Mouse (Mus musculus): Measurements from ENCODE around the gene Cdc42.

Gene Cdc42

GRCm38 (mm10) chr4:137285876-137286661 lies 71.5 kb downstream of the Cdc42 start:
- no peak for DNase-seq (ENCODE audit: low spot score)

GRCm38 (mm10) chr4:137283407-137283732 lies 74.2 kb downstream of the Cdc42 start:
- DNase-seq (ENCODE audit: low spot score) = no peak

DNA sequence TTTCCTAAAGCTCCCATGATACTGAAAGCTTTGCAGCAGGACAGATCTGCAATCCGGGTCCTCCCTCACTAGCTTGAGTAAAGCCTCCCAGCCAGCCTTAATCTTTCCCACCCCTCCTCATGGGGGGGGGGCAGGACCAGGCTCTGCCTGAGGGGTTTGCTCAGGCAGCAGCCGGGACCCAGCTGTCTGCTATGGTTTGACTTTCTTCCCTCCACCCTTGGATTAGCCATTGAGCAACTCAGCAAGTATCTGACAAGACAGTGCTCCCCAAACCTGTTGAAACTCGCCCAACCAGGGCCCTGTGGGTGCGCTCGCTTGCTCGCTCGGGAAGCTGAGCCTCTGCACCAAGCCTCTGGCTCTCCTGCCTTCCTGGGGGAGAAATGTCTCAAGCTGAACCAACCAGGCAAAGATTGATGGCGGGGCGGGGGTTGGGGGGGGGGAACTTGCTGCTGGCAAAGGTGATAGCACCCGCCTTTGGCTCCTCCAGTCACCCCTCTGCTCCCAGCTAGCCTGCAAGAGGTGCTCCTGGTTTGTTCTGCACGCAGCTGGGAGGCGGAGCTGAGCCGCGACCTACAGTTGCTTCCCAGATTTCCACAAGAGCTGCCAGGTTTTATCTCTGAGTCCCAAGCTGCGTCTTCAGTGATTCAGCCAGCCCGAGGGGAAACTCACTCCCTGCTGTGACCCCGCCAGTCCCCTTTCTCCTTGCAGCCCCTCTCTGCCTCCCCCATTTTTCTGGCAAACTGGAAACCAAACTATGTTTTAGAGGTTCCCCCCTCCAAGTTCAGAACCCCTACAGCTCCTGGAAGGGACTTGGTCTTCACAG lies 74.7 kb downstream of the Cdc42 start:
- DNase-seq (ENCODE audit: low spot score) = no peak

GRCm38 (mm10) chr4:137282122-137282521 lies 75.4 kb downstream of the Cdc42 start:
- no peak for DNase-seq (ENCODE audit: low spot score)

DNA sequence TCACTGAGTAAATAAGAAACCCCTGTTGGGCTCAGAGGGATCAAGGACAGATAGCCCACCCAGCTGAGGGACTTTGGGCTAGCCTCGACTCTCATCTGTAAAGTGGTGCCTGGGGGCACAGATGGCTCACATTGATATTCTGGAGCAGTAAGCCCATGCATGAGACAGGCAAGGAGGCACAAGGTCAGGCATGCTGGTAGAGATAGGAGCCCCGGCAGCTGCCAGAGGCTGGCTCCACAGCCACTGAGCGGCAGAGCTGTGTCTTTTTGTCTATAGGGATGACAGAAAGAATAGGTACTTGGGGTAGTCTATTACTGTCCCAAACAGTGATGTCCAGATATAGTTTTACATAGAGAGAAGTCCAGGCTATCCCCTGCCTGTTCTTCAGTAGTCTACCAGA lies 76.2 kb downstream of the Cdc42 start:
- DNase-seq (ENCODE audit: low spot score) = no peak

DNA sequence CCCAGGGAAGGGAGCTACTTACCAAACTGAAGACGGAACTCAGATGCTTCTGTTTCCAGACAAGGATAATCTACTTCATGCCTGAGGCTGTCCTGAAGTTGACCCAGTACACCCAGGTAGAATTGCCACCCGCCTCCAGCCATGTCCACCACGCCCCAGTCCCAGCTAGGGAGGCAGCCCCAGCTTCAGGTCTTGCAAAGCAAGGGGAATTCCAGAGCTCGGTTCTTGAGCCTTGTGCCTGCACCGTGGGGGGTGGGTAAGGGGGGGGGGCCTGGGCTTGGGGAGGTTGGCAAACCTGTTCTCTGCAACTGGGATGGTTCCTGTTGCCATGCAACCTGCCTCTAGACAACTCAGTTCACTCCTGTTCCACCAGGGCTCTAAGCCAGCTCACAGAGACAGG lies 78.2 kb downstream of the Cdc42 start:
- DNase-seq (ENCODE audit: low spot score) = no peak

DNA sequence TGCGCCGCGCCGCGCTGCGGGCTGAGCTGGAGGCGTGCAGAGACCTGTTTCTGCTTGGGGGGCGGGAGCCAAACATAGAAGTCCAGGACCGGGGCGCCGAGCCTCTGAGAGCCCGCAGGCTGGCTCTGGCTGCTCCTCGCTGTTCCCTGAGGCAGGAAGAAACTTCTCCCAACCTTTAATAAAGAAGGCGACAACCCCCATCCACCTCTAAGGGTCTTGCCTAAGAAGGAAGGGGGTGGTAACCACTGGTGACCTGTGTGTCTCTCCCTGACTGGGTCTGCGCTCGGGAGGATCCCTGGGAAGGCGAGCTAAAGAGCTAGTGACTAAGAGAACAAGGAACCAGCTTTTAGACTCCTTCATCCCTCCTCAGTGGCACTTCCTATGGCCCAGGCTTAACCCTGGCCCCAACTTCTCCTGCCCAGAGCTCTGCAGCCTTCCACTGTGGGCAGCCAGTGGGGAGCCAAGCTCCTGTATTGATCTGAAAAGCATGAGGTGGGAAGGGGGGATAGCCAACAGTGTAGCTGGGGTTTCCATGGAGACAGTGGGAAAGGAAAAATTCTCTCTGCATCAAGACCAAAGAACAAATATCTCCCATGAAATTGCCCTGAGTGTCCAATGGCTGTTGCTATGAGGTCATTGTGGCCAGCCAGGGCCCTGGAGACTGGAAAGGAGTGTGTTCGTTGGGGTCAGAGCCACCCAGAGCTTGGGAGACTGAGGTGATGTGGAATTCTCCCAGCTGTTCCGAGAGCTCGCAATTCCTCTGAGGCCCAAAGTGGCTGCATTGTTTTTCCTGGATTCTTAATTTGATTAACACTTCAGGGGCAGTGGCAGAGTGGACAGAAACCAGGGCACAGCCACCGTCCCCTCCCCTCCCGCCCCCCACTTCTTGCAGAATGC lies 79.1 kb downstream of the Cdc42 start:
- DNase-seq (ENCODE audit: low spot score) = no peak

DNA sequence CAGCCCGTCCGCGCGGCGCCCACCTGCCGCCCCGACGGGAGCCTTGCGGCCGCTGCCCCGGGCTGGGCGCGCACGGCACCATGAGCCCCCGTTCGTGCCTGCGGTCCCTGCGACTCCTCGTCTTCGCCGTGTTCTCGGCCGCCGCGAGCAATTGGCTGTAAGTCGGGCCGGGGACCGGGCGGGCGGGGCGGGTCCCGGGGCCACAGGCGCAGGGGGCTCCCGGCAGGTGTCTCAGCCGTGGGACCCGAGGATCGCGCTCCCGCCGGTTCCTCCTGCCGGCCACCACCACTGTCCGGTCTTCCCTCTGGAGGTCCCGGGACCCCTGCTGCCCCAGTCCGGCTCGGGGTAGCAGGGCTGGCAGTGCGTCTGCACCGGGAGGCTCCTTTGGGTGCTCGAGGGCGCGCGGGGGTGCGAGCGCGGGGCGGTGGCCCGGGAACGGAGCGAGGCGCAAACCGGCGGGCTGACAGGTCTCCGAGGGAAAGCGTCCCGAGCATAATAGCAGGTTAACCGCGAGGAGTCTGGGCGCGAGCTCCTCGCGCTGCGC lies 79.8 kb downstream of the Cdc42 start:
- DNase-seq (ENCODE audit: low spot score) = no peak

GRCm38 (mm10) chr4:137277166-137277513 lies 80.4 kb downstream of the Cdc42 start, which contains the start of gene Wnt4:
TSS of gene Wnt4 (plus strand) at chr4:137277489.
- peak; percentile 61 for DNase-seq (ENCODE audit: low spot score)

DNA sequence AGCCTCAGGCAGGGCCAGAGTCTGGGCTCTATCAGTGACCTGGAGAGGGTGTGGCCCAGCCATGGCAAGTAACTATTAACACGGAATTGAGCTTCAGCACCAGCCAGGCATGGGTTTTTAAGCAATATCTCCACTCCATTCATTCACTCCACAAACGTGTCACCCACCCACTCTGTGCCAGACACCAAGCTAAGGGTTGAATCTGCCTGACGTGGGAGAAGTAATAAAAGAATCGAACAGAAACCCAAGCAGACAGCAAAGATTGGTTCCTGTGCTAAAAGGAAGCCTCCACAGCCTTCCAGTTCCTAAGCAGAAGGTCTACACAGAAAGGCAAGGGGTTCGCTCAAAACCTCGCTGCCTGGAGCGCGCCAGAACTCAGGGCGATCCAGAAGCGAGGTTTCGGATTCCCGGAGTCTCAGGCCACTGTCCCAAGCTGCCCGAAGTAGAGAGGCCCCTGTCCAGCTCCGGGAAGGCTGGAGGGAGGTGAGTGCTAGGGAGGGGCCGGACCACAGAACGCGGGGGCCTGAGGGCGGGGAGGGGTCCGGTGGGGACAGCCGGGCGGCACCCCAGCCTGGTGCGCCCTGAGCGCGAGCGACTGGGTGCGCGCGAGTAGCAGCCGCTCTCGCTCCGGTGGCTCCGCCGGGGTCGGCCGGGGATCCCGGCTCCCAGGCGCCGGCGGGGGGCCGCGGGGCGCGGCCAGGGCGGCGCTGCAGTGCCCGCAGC lies 80.9 kb downstream of the Cdc42 start:
- no peak for DNase-seq (ENCODE audit: low spot score)

DNA sequence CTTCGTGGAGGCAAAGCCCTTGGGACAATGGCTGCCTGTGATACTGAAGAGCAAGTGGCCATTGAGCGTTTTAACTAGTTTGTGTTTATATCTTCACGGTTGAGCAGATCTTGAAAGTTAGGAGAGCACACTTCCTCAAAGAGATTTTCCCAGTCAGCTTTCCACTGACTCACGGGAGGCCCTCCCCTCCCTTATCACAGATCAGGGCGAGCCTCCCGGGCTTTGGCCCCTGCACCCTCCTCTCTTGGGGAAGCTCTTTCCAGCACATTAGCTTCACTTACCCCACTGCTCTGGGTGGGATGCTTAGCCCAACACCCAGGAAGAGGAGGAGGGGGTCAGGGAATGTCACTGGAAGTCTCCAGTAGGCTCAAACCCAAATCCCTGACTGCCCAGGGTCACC lies 83.2 kb downstream of the Cdc42 start:
- DNase-seq (ENCODE audit: low spot score) = no peak

GRCm38 (mm10) chr4:137271856-137272255 lies 85.7 kb downstream of the Cdc42 start:
- DNase-seq (ENCODE audit: low spot score) = no peak
